Mouse (Mus musculus): Measurements from ENCODE around the gene Pard3. TPM values are rescaled to one million over a fixed set of nuclear protein-coding genes. Genes with fewer than 3 reads are reported as not detected.
A peak's percentile ranks its signal among the peaks of the same experiment; 100 is the strongest.

Gene Pard3
- polyA plus RNA-seq, 2 experiments = 39.1 to 43.3 TPM

DNA sequence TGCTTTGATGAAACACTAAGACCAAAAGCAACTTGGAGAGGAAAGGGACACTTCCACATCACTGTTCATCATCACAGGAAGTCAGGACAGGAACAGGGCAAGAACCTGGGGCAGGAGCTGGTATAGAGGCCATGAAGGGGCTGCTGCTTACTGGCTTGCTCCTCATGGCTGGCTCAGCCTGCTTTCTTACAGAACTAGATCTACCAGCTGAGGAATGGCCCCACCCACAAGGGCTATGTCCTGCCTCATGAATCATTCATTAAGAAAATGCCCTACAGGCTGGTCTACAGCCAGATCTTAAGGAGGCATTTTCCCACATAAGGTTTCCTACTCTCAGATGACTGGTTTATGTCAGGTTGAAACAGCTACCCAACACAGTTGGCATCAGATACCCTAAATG lies 342.1 kb downstream of the Pard3 start:
- H3K4me1 ChIP-seq (ENCODE audit: control insufficient read depth, insufficient read depth, low read length) = no peaks in the 10 kb centered on the region
- no peak overlapping the region for H3K4me2 ChIP-seq (replicated peaks; ENCODE audit: low read depth, low read length, severe bottlenecking)
- no peak overlapping the region for H3K9ac ChIP-seq (ENCODE audit: low read depth, low read length, severe bottlenecking)
- H3K27me3 ChIP-seq (ENCODE audit: control insufficient read depth, insufficient read depth, low read length) = no peaks in the 10 kb centered on the region
- DNase-seq (ENCODE audit: low spot score) (no peak), ATAC-seq (ENCODE audit: low FRiP score, low read depth) (no peak)
- H3K36me3 ChIP-seq (ENCODE audit: control insufficient read depth, insufficient read depth, low read length) = peaks cover 20% of the 10 kb centered on the region
- TF ChIP-seq POLR2A (IDR thresholded peaks at IDR 0.05; ENCODE audit: borderline replicate concordance, extremely low read depth, insufficient read depth, insufficient read length) = no peak
- no peak overlapping the region for H3K4me3 ChIP-seq (replicated peaks; ENCODE audit: low read length)
- no peaks in the 10 kb centered on the region for H3K9me3 ChIP-seq (ENCODE audit: control insufficient read depth, low read length)
- no peak overlapping the region for H3K27ac ChIP-seq (replicated peaks; ENCODE audit: low read depth, low read length)

- ATAC-seq (ENCODE audit: low FRiP score, low read depth) (no peak), DNase-seq (ENCODE audit: low spot score) (no peak)
- H3K27ac ChIP-seq (replicated peaks; ENCODE audit: low read depth, low read length) = no peak overlapping the region
- H3K4me3 ChIP-seq (replicated peaks; ENCODE audit: low read length) = no peak overlapping the region
- H3K36me3 ChIP-seq (ENCODE audit: control insufficient read depth, insufficient read depth, low read length) = peaks cover 25% of the 10 kb centered on the region
- H3K4me2 ChIP-seq (replicated peaks; ENCODE audit: low read depth, low read length, severe bottlenecking) = no peak overlapping the region
- H3K4me1 ChIP-seq (ENCODE audit: control insufficient read depth, insufficient read depth, low read length) = no peaks in the 10 kb centered on the region
- no peak for TF ChIP-seq POLR2A (IDR thresholded peaks at IDR 0.05; ENCODE audit: borderline replicate concordance, extremely low read depth, insufficient read depth, insufficient read length)
- WGBS = 90% methylated on average over 12 of the region's 12 CpGs
- H3K27me3 ChIP-seq (ENCODE audit: control insufficient read depth, insufficient read depth, low read length) = no peaks in the 10 kb centered on the region
- no peaks in the 10 kb centered on the region for H3K9me3 ChIP-seq (ENCODE audit: control insufficient read depth, low read length)
- H3K9ac ChIP-seq (ENCODE audit: low read depth, low read length, severe bottlenecking) = no peak overlapping the region
These were observed 346.9 kb downstream of the Pard3 start for GRCm38 (mm10) chr8:127410606-127411005.

- H3K27me3 ChIP-seq (ENCODE audit: control insufficient read depth, insufficient read depth, low read length) = no peaks in the 10 kb centered on the region
- no peak for TF ChIP-seq POLR2A (IDR thresholded peaks at IDR 0.05; ENCODE audit: borderline replicate concordance, extremely low read depth, insufficient read depth, insufficient read length)
- H3K9me3 ChIP-seq (ENCODE audit: control insufficient read depth, low read length) = no peaks in the 10 kb centered on the region
- no peak overlapping the region for H3K4me3 ChIP-seq (replicated peaks; ENCODE audit: low read length)
- H3K27ac ChIP-seq (replicated peaks; ENCODE audit: low read depth, low read length) = no peak overlapping the region
- no peaks in the 10 kb centered on the region for H3K4me1 ChIP-seq (ENCODE audit: control insufficient read depth, insufficient read depth, low read length)
- 57% methylated on average over 4 of the region's 4 CpGs for WGBS
- H3K36me3 ChIP-seq (ENCODE audit: control insufficient read depth, insufficient read depth, low read length) = peaks cover 24% of the 10 kb centered on the region
- H3K4me2 ChIP-seq (replicated peaks; ENCODE audit: low read depth, low read length, severe bottlenecking) = no peak overlapping the region
- DNase-seq (ENCODE audit: low spot score) = no peak
- no peak for ATAC-seq (ENCODE audit: low FRiP score, low read depth)
- H3K9ac ChIP-seq (ENCODE audit: low read depth, low read length, severe bottlenecking) = no peak overlapping the region
These were observed 347.6 kb downstream of the Pard3 start for GRCm38 (mm10) chr8:127411190-127411848.

DNA sequence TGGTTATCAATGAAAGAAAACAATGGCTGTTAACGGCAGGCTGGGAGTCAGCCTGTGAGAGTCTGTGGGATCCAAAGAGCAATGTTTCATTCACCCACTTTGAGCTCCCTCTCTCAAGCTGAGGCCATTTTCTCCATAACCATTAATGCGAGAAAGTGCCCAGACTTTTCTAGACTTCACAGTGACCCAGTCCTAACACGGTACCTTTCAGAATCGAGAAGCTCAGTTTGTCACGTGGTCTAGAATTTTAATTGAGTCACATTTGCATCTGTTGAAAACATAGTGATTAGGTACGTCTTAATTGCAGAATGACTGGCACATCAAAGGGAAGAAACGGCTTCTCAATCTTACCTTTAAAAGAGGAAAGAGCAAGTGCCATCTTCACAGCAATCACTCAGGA lies 359.3 kb downstream of the Pard3 start:
- H3K4me3 ChIP-seq (replicated peaks; ENCODE audit: low read length) = no peak overlapping the region
- TF ChIP-seq POLR2A (IDR thresholded peaks at IDR 0.05; ENCODE audit: borderline replicate concordance, extremely low read depth, insufficient read depth, insufficient read length) = no peak
- WGBS = 48% methylated on average over 7 of the region's 7 CpGs
- H3K4me1 ChIP-seq (ENCODE audit: control insufficient read depth, insufficient read depth, low read length) = no peaks in the 10 kb centered on the region
- no peak overlapping the region for H3K27ac ChIP-seq (replicated peaks; ENCODE audit: low read depth, low read length)
- H3K9ac ChIP-seq (ENCODE audit: low read depth, low read length, severe bottlenecking) = no peak overlapping the region
- no peak for DNase-seq (ENCODE audit: low spot score)
- H3K9me3 ChIP-seq (ENCODE audit: control insufficient read depth, low read length) = no peaks in the 10 kb centered on the region
- H3K4me2 ChIP-seq (replicated peaks; ENCODE audit: low read depth, low read length, severe bottlenecking) = no peak overlapping the region
- no peak for ATAC-seq (ENCODE audit: low FRiP score, low read depth)
- H3K27me3 ChIP-seq (ENCODE audit: control insufficient read depth, insufficient read depth, low read length) = no peaks in the 10 kb centered on the region
- H3K36me3 ChIP-seq (ENCODE audit: control insufficient read depth, insufficient read depth, low read length) = peaks cover 17% of the 10 kb centered on the region

GRCm38 (mm10) chr8:127424211-127424916 lies 360.7 kb downstream of the Pard3 start:
- Histone ChIP-seq H3K4me1 (ENCODE audit: control insufficient read depth, insufficient read depth, low read length) (no peaks in the 10 kb centered on the region), H3K4me3 (replicated peaks; ENCODE audit: low read length) (no peak overlapping the region), H3K27me3 (ENCODE audit: control insufficient read depth, insufficient read depth, low read length) (no peaks in the 10 kb centered on the region), H3K36me3 (ENCODE audit: control insufficient read depth, insufficient read depth, low read length) (peaks cover 17% of the 10 kb centered on the region), H3K27ac (replicated peaks; ENCODE audit: low read depth, low read length) (no peak overlapping the region), H3K4me2 (replicated peaks; ENCODE audit: low read depth, low read length, severe bottlenecking) (no peak overlapping the region), H3K9me3 (ENCODE audit: control insufficient read depth, low read length) (no peaks in the 10 kb centered on the region), H3K9ac (ENCODE audit: low read depth, low read length, severe bottlenecking) (no peak overlapping the region)
- TF ChIP-seq POLR2A (IDR thresholded peaks at IDR 0.05; ENCODE audit: borderline replicate concordance, extremely low read depth, insufficient read depth, insufficient read length) = no peak
- 76% methylated on average over 13 of the region's 13 CpGs for WGBS
- ATAC-seq (ENCODE audit: low FRiP score, low read depth) = no peak
- DNase-seq (ENCODE audit: low spot score) = peak; percentile 16
